Mouse (Mus musculus) E14TG2a.4 (cell line): Measurements from ENCODE around the gene Kcne1.

Experiments used
- CTCF ChIP-seq: conservative IDR thresholded peaks from 2 replicates; pipeline ENCODE4 v1.5.1; 2014; ENCODE audit warnings: low read length
- NANOG ChIP-seq: IDR thresholded peaks from 2 replicates; pipeline ENCODE4 v1.6.1; 2014; ENCODE audit warnings: borderline replicate concordance, low read length, mixed read lengths
- POU5F1 ChIP-seq: IDR thresholded peaks from 2 replicates; pipeline ENCODE4 v1.6.1; 2014; ENCODE audit warnings: low read length, borderline replicate concordance

GRCm38 (mm10) chr16:92309126-92309525 is 50.1 kb downstream of the Kcne1 start:
- TF ChIP-seq CTCF (no peak), NANOG (no peak), POU5F1 (no peak)
